Comparison of ENCODE assay signal across 8 mouse cellular contexts in genomic region chr10:62885460-62885859, GRCm38 (mm10). TPM values are rescaled to one million over a fixed set of nuclear protein-coding genes. Genes with fewer than 3 reads are reported as not detected.
A peak's percentile ranks its signal among the peaks of the same experiment; 100 is the strongest.
DNase-seq lines count a peak whose midpoint lies in the region; ATAC-seq and TF ChIP-seq lines count a peak whose summit lies in the region.

No protein-coding gene starts in this region.

- no peaks in the 10 kb centered on the region for H3K9me3 ChIP-seq in heart, embryonic 13.5 days
- H3K9me3 ChIP-seq in hindbrain, embryonic 15.5 days = no peaks in the 10 kb centered on the region
- H3K9me3 ChIP-seq in midbrain, embryonic 13.5 days = no peaks in the 10 kb centered on the region

- H3K4me2 ChIP-seq in heart, embryonic 13.5 days = peak overlapping the region; percentile 98
- peak overlapping the region; percentile 90 for H3K4me2 ChIP-seq in hindbrain, embryonic 15.5 days
- H3K4me2 ChIP-seq in midbrain, embryonic 13.5 days (replicated peaks) = peak overlapping the region; percentile 85

- ATAC-seq in heart, embryonic 13.5 days (ENCODE audit: extremely low read depth, insufficient number of reproducible peaks, low FRiP score, low TSS enrichment) = no peak
- ATAC-seq in hindbrain, embryonic 15.5 days (ENCODE audit: low FRiP score, low read depth) = no peak
- no peak for ATAC-seq in midbrain, embryonic 13.5 days

- no peaks in the 10 kb centered on the region for H3K27me3 ChIP-seq in heart, embryonic 13.5 days (replicated peaks)
- H3K27me3 ChIP-seq in hindbrain, embryonic 15.5 days = peaks cover 12% of the 10 kb centered on the region; the same call in 1 of the 2 replicates
- H3K27me3 ChIP-seq in midbrain, embryonic 13.5 days = peaks cover 5% of the 10 kb centered on the region; the same call in 1 of the 2 replicates

- H3K4me3 ChIP-seq in heart, embryonic 13.5 days = peak overlapping the region; percentile 80
- H3K4me3 ChIP-seq in bone marrow macrophage, adult 2 months (ENCODE audit: insufficient read depth, low read length) = peak overlapping the region; percentile 54; the same call in 1 of the 2 replicates
- peak overlapping the region; percentile 52 for H3K4me3 ChIP-seq in hindbrain, embryonic 15.5 days
- peak overlapping the region; percentile 64 for H3K4me3 ChIP-seq in midbrain, embryonic 13.5 days (replicated peaks)

- 20% methylated on average over 10 of the region's 10 CpGs for WGBS in heart, embryonic 13.5 days
- WGBS in hindbrain, embryonic 15.5 days = 25% methylated on average over 10 of the region's 10 CpGs
- 41% methylated on average over 10 of the region's 10 CpGs for WGBS in midbrain, embryonic 13.5 days

- no peaks in the 10 kb centered on the region for H3K36me3 ChIP-seq in heart, embryonic 13.5 days
- no peaks in the 10 kb centered on the region for H3K36me3 ChIP-seq in hindbrain, embryonic 15.5 days
- no peaks in the 10 kb centered on the region for H3K36me3 ChIP-seq in midbrain, embryonic 13.5 days

- no peak for TF ChIP-seq CTCF in bone marrow macrophage, adult 2 months (IDR thresholded peaks at IDR 0.05; ENCODE audit: low read depth, low read length)

- DNase-seq in heart, postnatal 4 days = no peak
- DNase-seq in gastrocnemius, postnatal 36 days = no peak
- DNase-seq in kidney, adult 18-20 months = no peak
- no peak for DNase-seq in cerebellum, postnatal 36 days

- peaks cover 12% of the 10 kb centered on the region for H3K4me1 ChIP-seq in heart, embryonic 13.5 days
- 0 out of 2 replicates have a peak, but pooled peaks cover 2% of the 10 kb centered on the region for H3K4me1 ChIP-seq in bone marrow macrophage, adult 2 months (ENCODE audit: control insufficient read depth, insufficient read depth, low read length)
- H3K4me1 ChIP-seq in hindbrain, embryonic 15.5 days (replicated peaks) = peaks cover 25% of the 10 kb centered on the region
- H3K4me1 ChIP-seq in midbrain, embryonic 13.5 days (replicated peaks) = peaks cover 32% of the 10 kb centered on the region

- H3K9ac ChIP-seq in heart, embryonic 13.5 days = peak overlapping the region; percentile 88
- no peak overlapping the region for H3K9ac ChIP-seq in hindbrain, embryonic 15.5 days
- no peak overlapping the region for H3K9ac ChIP-seq in midbrain, embryonic 13.5 days (replicated peaks)

- intact Hi-C loops in gastrocnemius, postnatal 36 days (cut with DNase I) = no loop called here

- no peak for TF ChIP-seq POLR2A in bone marrow macrophage, adult 2 months (IDR thresholded peaks at IDR 0.05; ENCODE audit: borderline replicate concordance, low read depth, low read length)

- H3K27ac ChIP-seq in heart, embryonic 13.5 days (replicated peaks) = no peak overlapping the region
- no peak overlapping the region for H3K27ac ChIP-seq in bone marrow macrophage, adult 2 months (ENCODE audit: insufficient read depth, low read depth, low read length)
- no peak overlapping the region for H3K27ac ChIP-seq in hindbrain, embryonic 15.5 days (replicated peaks)
- H3K27ac ChIP-seq in midbrain, embryonic 13.5 days = no peak overlapping the region

RNA-seq across cellular contexts. Expression of gene Tet1, which starts 23.3 kb away (rescaled TPM):
- polyA plus RNA-seq in heart, embryonic 13.5 days (2015; fragmentation: Nextera tagmentation; extraction: Ambion mirVana) = 21.8 and 24.0 TPM in 2 replicates
- total RNA-seq in heart, postnatal 4 days (2021) = 10 to 100 TPM; 27.9 to 29.6 TPM
- 0.67 TPM in 1 of 2 replicates, not detected in the other for polyA plus RNA-seq in bone marrow macrophage, adult 2 months (2012; ENCODE audit: insufficient read depth, insufficient read length, missing spikeins)
- polyA plus RNA-seq in hindbrain, embryonic 15.5 days (2015; fragmentation: Nextera tagmentation; extraction: Ambion mirVana) = 35.1 and 37.7 TPM in 2 replicates
- polyA plus RNA-seq in midbrain, embryonic 13.5 days (2015; fragmentation: Nextera tagmentation; extraction: Ambion mirVana) = 29.8 and 37.2 TPM in 2 replicates
- 1 to 10 TPM; 2.2 to 4.2 TPM for total RNA-seq in gastrocnemius, postnatal 36 days (2021)

RNA-seq across cellular contexts. Expression of gene Slc25a16, which starts 35.0 kb away (rescaled TPM):
- polyA plus RNA-seq in heart, embryonic 13.5 days (2015; fragmentation: Nextera tagmentation; extraction: Ambion mirVana) = 11.5 and 11.7 TPM in 2 replicates
- total RNA-seq in heart, postnatal 4 days (2021) = 10 to 100 TPM; 24.6 to 26.9 TPM
- 15.1 and 17.3 TPM in 2 replicates for polyA plus RNA-seq in bone marrow macrophage, adult 2 months (2012; ENCODE audit: insufficient read depth, insufficient read length, missing spikeins)
- polyA plus RNA-seq in hindbrain, embryonic 15.5 days (2015; fragmentation: Nextera tagmentation; extraction: Ambion mirVana) = 13.7 and 16.1 TPM in 2 replicates
- 11.6 and 14.0 TPM in 2 replicates for polyA plus RNA-seq in midbrain, embryonic 13.5 days (2015; fragmentation: Nextera tagmentation; extraction: Ambion mirVana)
- 10 to 100 TPM; 15.0 to 15.4 TPM for total RNA-seq in gastrocnemius, postnatal 36 days (2021)

Comparison
In these comparisons a context has a peak if more than half of its experiments do, and no peak if none do; other contexts are left out.
1. RNA of gene Tet1, which starts 23.3 kb away (polyA plus RNA-seq): 29.8 to 37.2 TPM in midbrain, embryonic 13.5 days, 35.1 to 37.7 TPM in hindbrain, embryonic 15.5 days and 21.8 to 24.0 TPM in heart, embryonic 13.5 days; 0.67 TPM in bone marrow macrophage, adult 2 months; every median in the first group is over 10 times any median in the second.
2. Peak in every context shown above with its lines, with median percentiles within 50 percentile points of each other: H3K4me2 ChIP-seq and H3K4me3 ChIP-seq.